Mouse (Mus musculus): ENCODE measurements at regions not wholly inside any gene's neighbourhood (a gene's known extent, or its start where the extent isn't known, plus 50 kb on each side); places are given as distances from the start of the nearest gene placed in this dataset.
"Not testable (repeated sequence)": the region's sequence is repeated elsewhere in the genome, so short reads cannot be mapped to it uniquely, and the experiment has no call there.

GRCm38 (mm10) chr14:94363992-94364391 lies 473.5 kb upstream of the Pcdh9 start:
- Histone ChIP-seq H3K9ac (replicated peaks; ENCODE audit: low read length) (no peak overlapping the region), H3K4me1 (ENCODE audit: control insufficient read depth, insufficient read depth, low read length) (no peaks in the 10 kb centered on the region), H3K27ac (replicated peaks; ENCODE audit: low read depth, low read length) (no peak overlapping the region), H3K4me2 (ENCODE audit: low read length) (no peak overlapping the region), H3K27me3 (ENCODE audit: control insufficient read depth, insufficient read depth, low read length) (no peaks in the 10 kb centered on the region), H3K9me3 (ENCODE audit: control insufficient read depth, low read length) (no peaks in the 10 kb centered on the region), H3K4me3 (replicated peaks; ENCODE audit: low read depth, low read length) (no peak overlapping the region), H3K36me3 (ENCODE audit: control insufficient read depth, insufficient read depth, low read length) (no peaks in the 10 kb centered on the region)
- DNase-seq (no peak), ATAC-seq (ENCODE audit: low FRiP score, low TSS enrichment) (no peak)

- no peak for ATAC-seq (ENCODE audit: low FRiP score, low TSS enrichment)
- H3K9ac ChIP-seq (replicated peaks; ENCODE audit: low read length), result no peak overlapping the region
- H3K27me3 ChIP-seq (ENCODE audit: control insufficient read depth, insufficient read depth, low read length), result no peaks in the 10 kb centered on the region
- 11% methylated on average over 1 of the region's 1 CpGs for WGBS
- no peak overlapping the region for H3K27ac ChIP-seq (replicated peaks; ENCODE audit: low read depth, low read length)
- no peak overlapping the region for H3K4me2 ChIP-seq (ENCODE audit: low read length)
- no peaks in the 10 kb centered on the region for H3K9me3 ChIP-seq (ENCODE audit: control insufficient read depth, low read length)
- no peak overlapping the region for H3K4me3 ChIP-seq (replicated peaks; ENCODE audit: low read depth, low read length)
- DNase-seq, result peak; percentile 17
- no peaks in the 10 kb centered on the region for H3K36me3 ChIP-seq (ENCODE audit: control insufficient read depth, insufficient read depth, low read length)
- H3K4me1 ChIP-seq (ENCODE audit: control insufficient read depth, insufficient read depth, low read length), result no peaks in the 10 kb centered on the region
These were observed 472.4 kb upstream of the Pcdh9 start for GRCm38 (mm10) chr14:94362838-94363237.

- Histone ChIP-seq H3K4me2 (ENCODE audit: low read length) (no peak overlapping the region), H3K4me3 (replicated peaks; ENCODE audit: low read depth, low read length) (no peak overlapping the region), H3K9me3 (ENCODE audit: control insufficient read depth, low read length) (no peaks in the 10 kb centered on the region), H3K27ac (replicated peaks; ENCODE audit: low read depth, low read length) (no peak overlapping the region), H3K4me1 (ENCODE audit: control insufficient read depth, insufficient read depth, low read length) (no peaks in the 10 kb centered on the region), H3K27me3 (ENCODE audit: control insufficient read depth, insufficient read depth, low read length) (no peaks in the 10 kb centered on the region), H3K36me3 (ENCODE audit: control insufficient read depth, insufficient read depth, low read length) (no peaks in the 10 kb centered on the region), H3K9ac (replicated peaks; ENCODE audit: low read length) (no peak overlapping the region)
- ATAC-seq (ENCODE audit: low FRiP score, low TSS enrichment) (no peak), DNase-seq (no peak)
- WGBS, result 94% methylated on average over 3 of the region's 3 CpGs
These were observed 450.1 kb upstream of the Pcdh9 start for GRCm38 (mm10) chr14:94340555-94340954.

- Histone ChIP-seq H3K27me3 (ENCODE audit: control insufficient read depth, insufficient read depth, low read length) (no peaks in the 10 kb centered on the region), H3K9ac (replicated peaks; ENCODE audit: low read length) (no peak overlapping the region), H3K4me1 (ENCODE audit: control insufficient read depth, insufficient read depth, low read length) (no peaks in the 10 kb centered on the region), H3K4me2 (ENCODE audit: low read length) (no peak overlapping the region), H3K36me3 (ENCODE audit: control insufficient read depth, insufficient read depth, low read length) (no peaks in the 10 kb centered on the region), H3K9me3 (ENCODE audit: control insufficient read depth, low read length) (no peaks in the 10 kb centered on the region), H3K4me3 (replicated peaks; ENCODE audit: low read depth, low read length) (no peak overlapping the region), H3K27ac (replicated peaks; ENCODE audit: low read depth, low read length) (no peak overlapping the region)
- WGBS, result 68% methylated on average over 6 of the region's 6 CpGs
- ATAC-seq (ENCODE audit: low FRiP score, low TSS enrichment) (no peak), DNase-seq (peak; percentile 13)
These were observed 418.8 kb upstream of the Pcdh9 start for GRCm38 (mm10) chr14:94309317-94309716.

- DNase-seq; ATAC-seq (ENCODE audit: low FRiP score, low TSS enrichment); H3K4me2 ChIP-seq (ENCODE audit: low read length); H3K9me3 ChIP-seq (ENCODE audit: control insufficient read depth, low read length); H3K9ac ChIP-seq (replicated peaks; ENCODE audit: low read length); H3K27me3 ChIP-seq (ENCODE audit: control insufficient read depth, insufficient read depth, low read length); H3K27ac ChIP-seq (replicated peaks; ENCODE audit: low read depth, low read length); H3K36me3 ChIP-seq (ENCODE audit: control insufficient read depth, insufficient read depth, low read length); H3K4me3 ChIP-seq (replicated peaks; ENCODE audit: low read depth, low read length); H3K4me1 ChIP-seq (ENCODE audit: control insufficient read depth, insufficient read depth, low read length): not testable (repeated sequence)
- 43% methylated on average over 2 of the region's 2 CpGs for WGBS
These were observed 415.1 kb upstream of the Pcdh9 start for GRCm38 (mm10) chr14:94305615-94306014.

DNA sequence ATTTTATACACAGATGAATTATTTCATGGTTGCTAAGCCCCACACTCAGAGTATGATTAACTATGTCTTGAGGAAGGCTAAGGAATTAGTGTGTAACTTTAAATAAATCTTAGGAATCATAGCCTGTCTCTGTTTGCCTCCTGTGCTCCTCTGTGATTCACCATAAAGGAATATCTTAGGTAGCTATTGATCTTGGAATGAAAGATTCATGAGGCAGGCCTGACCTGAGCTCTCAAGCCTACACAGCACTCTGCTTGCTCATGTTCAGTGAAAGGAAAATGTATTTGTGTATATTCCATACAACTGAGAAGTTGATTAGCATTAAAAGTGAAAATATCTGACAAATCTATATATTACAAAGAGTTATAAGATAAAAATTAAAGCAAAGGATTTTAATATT lies 403.8 kb upstream of the Pcdh9 start:
- Histone ChIP-seq H3K4me2 (ENCODE audit: low read length) (no peak overlapping the region), H3K27me3 (ENCODE audit: control insufficient read depth, insufficient read depth, low read length) (no peaks in the 10 kb centered on the region), H3K4me1 (ENCODE audit: control insufficient read depth, insufficient read depth, low read length) (no peaks in the 10 kb centered on the region), H3K9me3 (ENCODE audit: control insufficient read depth, low read length) (no peaks in the 10 kb centered on the region), H3K27ac (replicated peaks; ENCODE audit: low read depth, low read length) (no peak overlapping the region), H3K4me3 (replicated peaks; ENCODE audit: low read depth, low read length) (no peak overlapping the region), H3K9ac (replicated peaks; ENCODE audit: low read length) (no peak overlapping the region), H3K36me3 (ENCODE audit: control insufficient read depth, insufficient read depth, low read length) (no peaks in the 10 kb centered on the region)
- no peak for ATAC-seq (ENCODE audit: low FRiP score, low TSS enrichment)
- peak; percentile 42 for DNase-seq
